Mouse (Mus musculus) midbrain, embryonic 15.5 days (tissue): ENCODE measurements around the gene Gm20388. TPM values are rescaled to one million over a fixed set of nuclear protein-coding genes. Genes with fewer than 3 reads are reported as not detected.
A peak's percentile ranks its signal among the peaks of the same experiment; 100 is the strongest.

Source experiments
- ATAC-seq: fragments of 200-750 bp; cut with Nextera tagmentation; replicated peaks from 2 replicates; pipeline ENCODE4 v1.8.0; 2017; ENCODE audit warnings: moderate TSS enrichment
- H3K27ac ChIP-seq: fragments of 300-500 bp; sonication (generic); 2 replicates; pipeline ENCODE4 v1.5.1; 2015; ENCODE audit warnings: mild to moderate bottlenecking, inconsistent platforms
- H3K27me3 ChIP-seq: fragments of 300-500 bp; sonication (generic); replicated peaks from 2 replicates; pipeline ENCODE4 v1.6.1; 2015; ENCODE audit warnings: inconsistent platforms
- H3K36me3 ChIP-seq: fragments of 300-500 bp; sonication (generic); replicated peaks from 2 replicates; pipeline ENCODE4 v1.6.1; 2015; ENCODE audit warnings: inconsistent platforms
- H3K4me1 ChIP-seq: fragments of 300-500 bp; sonication (generic); 2 replicates; pipeline ENCODE4 v1.6.1; 2015; ENCODE audit warnings: inconsistent platforms
- H3K4me2 ChIP-seq: fragments of 300-500 bp; sonication (generic); 2 replicates; pipeline ENCODE4 v1.6.1; 2015; ENCODE audit warnings: inconsistent platforms, mild to moderate bottlenecking, moderate library complexity
- H3K4me3 ChIP-seq: fragments of 300-500 bp; sonication (generic); 2 replicates; pipeline ENCODE4 v1.5.1; 2015; ENCODE audit warnings: mild to moderate bottlenecking, inconsistent platforms
- H3K9ac ChIP-seq: fragments of 300-500 bp; sonication (generic); 2 replicates; pipeline ENCODE4 v1.6.1; 2015; ENCODE audit warnings: mild to moderate bottlenecking, inconsistent platforms
- H3K9me3 ChIP-seq: fragments of 300-500 bp; sonication (generic); 2 replicates; pipeline ENCODE4 v1.6.1; 2016; ENCODE audit warnings: inconsistent platforms
- WGBS: fragments of 180-500 bp; shearing (Covaris S2); methylation state at CpG from one replicate; pipeline ENCODE4 v1.1.7; 2015; ENCODE audit warnings: mixed read lengths; 5-methylcytosine and 5-hydroxymethylcytosine counted together
- microRNA counts: library from miRNA; unstranded; fragments of <30 nt; microRNA quantifications from one replicate; lab custom pipeline; 2016
- microRNA-seq: library from miRNA; unstranded; fragments of <30 nt; microRNA quantifications from one replicate; pipeline ENCODE4, GENCODE M21; 2016
- polyA plus RNA-seq: library from polyadenylated mRNA; unstranded; fragments of >200 nt; fragmentation: Nextera tagmentation; extraction: Ambion mirVana; gene quantifications from 2 replicates; pipeline ENCODE4 v1.2.1, GENCODE M21; 2015

Gene Gm20388
- polyA plus RNA-seq, 1 experiment from 2014 or later: 5.6 TPM

DNA sequence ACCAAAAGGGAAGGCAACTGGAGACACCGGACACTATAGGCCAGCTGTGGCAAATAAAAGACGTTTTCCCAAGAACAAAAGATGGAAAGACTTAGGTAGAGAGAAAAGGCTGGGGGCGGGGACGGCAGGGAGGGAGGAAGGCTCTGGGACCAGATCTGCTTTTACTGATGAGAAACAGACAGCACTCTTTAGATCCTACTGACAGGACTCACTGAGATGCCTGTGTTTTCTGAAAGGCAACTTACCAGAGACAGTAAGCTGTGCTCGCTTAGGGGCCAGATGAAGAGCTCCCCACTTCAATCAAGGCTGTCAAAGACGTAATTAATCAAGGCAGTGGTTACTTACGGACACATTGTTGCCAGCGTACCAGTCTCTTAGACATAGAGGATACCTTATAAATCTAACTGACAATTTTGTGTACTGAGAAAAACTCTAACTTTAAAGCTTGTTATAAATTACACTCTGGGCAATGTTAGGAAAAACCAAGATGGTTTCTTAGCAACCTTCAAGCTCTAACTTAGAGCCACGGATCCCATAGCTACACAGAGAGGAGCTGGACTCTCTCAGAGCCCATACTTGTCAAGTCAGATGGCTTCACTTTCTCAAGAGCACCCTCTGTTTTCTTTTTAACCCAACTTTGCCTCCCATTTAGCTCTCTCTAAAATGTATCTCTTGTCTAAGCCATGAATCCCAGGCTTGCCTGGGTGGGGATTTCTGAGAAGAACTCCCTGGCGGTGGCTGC is 4481.8 kb downstream of the Gm20388 start:
- Histone ChIP-seq H3K27ac (no peak overlapping the region), H3K27me3 (no peaks in the 10 kb centered on the region), H3K4me2 (no peak overlapping the region), H3K36me3 (no peaks in the 10 kb centered on the region), H3K4me1 (no peaks in the 10 kb centered on the region), H3K9me3 (no peaks in the 10 kb centered on the region), H3K4me3 (no peak overlapping the region), H3K9ac (no peak overlapping the region)
- 58% methylated on average over 10 of the region's 10 CpGs for WGBS
- no peak for ATAC-seq

- ATAC-seq: no peak
- Histone ChIP-seq H3K27ac (no peak overlapping the region), H3K36me3 (no peaks in the 10 kb centered on the region), H3K4me1 (no peaks in the 10 kb centered on the region), H3K4me2 (no peak overlapping the region), H3K9ac (no peak overlapping the region), H3K9me3 (no peaks in the 10 kb centered on the region), H3K4me3 (no peak overlapping the region), H3K27me3 (no peaks in the 10 kb centered on the region)
- 90% methylated on average over 5 of the region's 5 CpGs for WGBS
These were observed 4482.4 kb downstream of the Gm20388 start for GRCm38 (mm10) chr8:124393013-124393412.

DNA sequence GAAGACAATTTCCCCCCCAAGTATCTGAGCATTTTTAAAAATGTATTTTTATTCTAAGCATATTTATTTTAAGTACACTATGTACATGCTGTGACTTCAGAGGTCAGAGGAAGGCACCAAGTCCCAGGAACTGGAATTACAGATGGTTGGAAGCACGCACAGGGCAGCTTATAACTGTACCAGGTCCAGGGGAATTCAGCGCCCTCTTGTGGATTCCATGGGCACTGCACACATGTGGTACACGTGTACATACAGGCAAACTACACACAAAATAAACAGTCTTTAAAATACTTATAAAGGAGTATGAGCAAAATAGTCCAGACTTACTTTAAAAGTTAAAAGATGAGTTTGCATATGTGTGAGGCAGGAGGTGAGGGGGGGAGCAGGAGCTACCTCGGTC is 4483.3 kb downstream of the Gm20388 start:
- ATAC-seq: no peak
- H3K36me3 ChIP-seq: no peaks in the 10 kb centered on the region
- H3K9me3 ChIP-seq: no peaks in the 10 kb centered on the region
- no peak overlapping the region for H3K4me3 ChIP-seq
- H3K4me2 ChIP-seq: no peak overlapping the region
- WGBS: 80% methylated on average over 4 of the region's 4 CpGs
- H3K27me3 ChIP-seq: no peaks in the 10 kb centered on the region
- no peak overlapping the region for H3K27ac ChIP-seq
- no peak overlapping the region for H3K9ac ChIP-seq
- no peaks in the 10 kb centered on the region for H3K4me1 ChIP-seq

GRCm38 (mm10) chr8:124394951-124395350 is 4484.3 kb downstream of the Gm20388 start:
- no peaks in the 10 kb centered on the region for H3K36me3 ChIP-seq
- 84% methylated on average over 7 of the region's 7 CpGs for WGBS
- H3K27me3 ChIP-seq: no peaks in the 10 kb centered on the region
- H3K4me3 ChIP-seq: no peak overlapping the region
- no peak overlapping the region for H3K9ac ChIP-seq
- no peak overlapping the region for H3K27ac ChIP-seq
- no peak for ATAC-seq
- H3K4me1 ChIP-seq: no peaks in the 10 kb centered on the region
- no peaks in the 10 kb centered on the region for H3K9me3 ChIP-seq
- H3K4me2 ChIP-seq: no peak overlapping the region

MicroRNAs encoded within 50 kb of the gene (microRNA counts, 519-probe panel; counts per million panel counts)
- microRNA mmu-miR-1967 (lab: Ali Mortazavi, UCI): 2,564 counts per million, percentile 52 among the panel's probes with 10 or more counts

Small RNA genes within 50 kb of the gene (microRNA-seq; reads per million reads assigned to microRNA genes)
- gene Gm22715 (not detected), gene Gm24366 (not detected), gene Gm27530 (not detected), gene Mir1967 (not detected), gene Mir6396 (not detected), gene Mir7079 (0.74 reads per million), gene Mir7080 (not detected), gene Mir7237 (1.3 reads per million), gene Mir7687 (0.92 reads per million)

Other genes with a start within 250 kb of the Gm20388 start
- gene Wfdc1, start 244.5 kb upstream of the Gm20388 start, polyA plus RNA-seq: 4.6 and 7.1 TPM in 2 replicates
- gene Atp2c2, start 210.8 kb upstream of the Gm20388 start, polyA plus RNA-seq: 0.11 and 0.19 TPM in 2 replicates
- 11.4 and 11.8 TPM in 2 replicates for gene Tldc1, start 132.4 kb upstream of the Gm20388 start, polyA plus RNA-seq
- 123 and 134 TPM in 2 replicates for gene Cotl1, start 70.3 kb upstream of the Gm20388 start, polyA plus RNA-seq
- gene Klhl36, start 48.6 kb upstream of the Gm20388 start, polyA plus RNA-seq: 18.3 and 20.2 TPM in 2 replicates
- 151 and 155 TPM in 2 replicates for gene Usp10, start 481 bp upstream of the Gm20388 start, polyA plus RNA-seq
- gene Crispld2, start 81.6 kb downstream of the Gm20388 start, polyA plus RNA-seq: 2.9 TPM in 2 replicates
- 31.3 and 33.8 TPM in 2 replicates for gene Zdhhc7, start 190.6 kb downstream of the Gm20388 start, polyA plus RNA-seq
- 33.6 and 35.7 TPM in 2 replicates for gene 6430548M08Rik, start 203.3 kb downstream of the Gm20388 start, polyA plus RNA-seq